Mouse (Mus musculus): Measurements from ENCODE around the gene Ank3. TPM values are rescaled to one million over a fixed set of nuclear protein-coding genes. Genes with fewer than 3 reads are reported as not detected.
A peak's percentile ranks its signal among the peaks of the same experiment; 100 is the strongest.

Ank3 gene
- polyA plus RNA-seq, 1 experiment from 2014 or later: 7.1 TPM

GRCm38 (mm10) chr10:69779246-69779645 is 380.7 kb downstream of the Ank3 start:
- no peak overlapping the region for H3K4me3 ChIP-seq (ENCODE audit: low read depth, low read length)
- H3K9ac ChIP-seq (replicated peaks): no peak overlapping the region
- H3K4me1 ChIP-seq (ENCODE audit: insufficient read depth): no peaks in the 10 kb centered on the region
- H3K27ac ChIP-seq (ENCODE audit: low read depth): no peak overlapping the region
- no peaks in the 10 kb centered on the region for H3K27me3 ChIP-seq (ENCODE audit: insufficient read depth, low read length)
- no peaks in the 10 kb centered on the region for H3K36me3 ChIP-seq (replicated peaks; ENCODE audit: insufficient read depth, low read length)
- no peak overlapping the region for H3K4me2 ChIP-seq (ENCODE audit: low read depth, low read length)
- ATAC-seq: no peak
- no peaks in the 10 kb centered on the region for H3K9me3 ChIP-seq (ENCODE audit: low read length)
- TF ChIP-seq EP300 (IDR thresholded peaks at IDR 0.05; ENCODE audit: low read depth) (no peak), CTCF (IDR thresholded peaks at IDR 0.05; ENCODE audit: low read depth) (no peak)
- 68% methylated on average over 3 of the region's 3 CpGs for WGBS (ENCODE audit: insufficient replicate concordance)
- DNase-seq: no peak

DNA sequence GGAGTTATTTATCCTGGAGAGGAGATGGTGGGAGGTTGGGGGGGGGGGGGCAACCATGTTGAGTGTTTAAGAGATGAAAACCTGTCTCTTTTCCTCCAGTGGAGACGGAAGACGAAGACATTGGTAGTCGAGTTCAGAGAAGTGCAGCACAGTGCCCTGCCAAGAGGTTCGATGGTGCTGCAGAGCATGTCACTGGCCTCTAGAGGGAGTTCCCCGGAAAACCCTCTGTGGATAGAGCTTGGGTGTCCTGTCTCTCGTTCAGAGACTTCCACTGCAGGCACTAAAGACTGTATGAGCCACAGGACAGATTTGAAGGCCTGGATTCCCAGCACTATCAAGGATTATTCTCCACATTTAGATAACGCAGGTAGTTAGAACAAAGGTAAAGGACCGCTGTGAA is 382.9 kb downstream of the Ank3 start:
- 17% methylated on average over 8 of the region's 8 CpGs for WGBS (ENCODE audit: insufficient replicate concordance)
- H3K36me3 ChIP-seq (replicated peaks; ENCODE audit: insufficient read depth, low read length): no peaks in the 10 kb centered on the region
- no peak overlapping the region for H3K27ac ChIP-seq (ENCODE audit: low read depth)
- H3K9ac ChIP-seq (replicated peaks): no peak overlapping the region
- peak; percentile 35 for DNase-seq
- H3K4me2 ChIP-seq (ENCODE audit: low read depth, low read length): no peak overlapping the region
- no peak overlapping the region for H3K4me3 ChIP-seq (ENCODE audit: low read depth, low read length)
- no peaks in the 10 kb centered on the region for H3K9me3 ChIP-seq (ENCODE audit: low read length)
- no peaks in the 10 kb centered on the region for H3K27me3 ChIP-seq (ENCODE audit: insufficient read depth, low read length)
- H3K4me1 ChIP-seq (ENCODE audit: insufficient read depth): no peaks in the 10 kb centered on the region
- ATAC-seq: no peak
- no peak for TF ChIP-seq EP300 (IDR thresholded peaks at IDR 0.05; ENCODE audit: low read depth)
- TF ChIP-seq CTCF (IDR thresholded peaks at IDR 0.05; ENCODE audit: low read depth): peak; percentile 67

- no peak for ATAC-seq
- no peaks in the 10 kb centered on the region for H3K4me1 ChIP-seq (ENCODE audit: insufficient read depth)
- 43% methylated on average over 7 of the region's 7 CpGs for WGBS (ENCODE audit: insufficient replicate concordance)
Measured at GRCm38 (mm10) chr10:69785235-69785634, 386.7 kb downstream of the Ank3 start.

GRCm38 (mm10) chr10:69785692-69786091 is 387.1 kb downstream of the Ank3 start:
- no peak for ATAC-seq
- 60% methylated on average over 8 of the region's 8 CpGs for WGBS (ENCODE audit: insufficient replicate concordance)
- Histone ChIP-seq H3K9ac (replicated peaks) (no peak overlapping the region), H3K36me3 (replicated peaks; ENCODE audit: insufficient read depth, low read length) (no peaks in the 10 kb centered on the region), H3K4me3 (ENCODE audit: low read depth, low read length) (no peak overlapping the region), H3K27ac (ENCODE audit: low read depth) (no peak overlapping the region), H3K27me3 (ENCODE audit: insufficient read depth, low read length) (no peaks in the 10 kb centered on the region), H3K9me3 (ENCODE audit: low read length) (no peaks in the 10 kb centered on the region), H3K4me1 (ENCODE audit: insufficient read depth) (no peaks in the 10 kb centered on the region), H3K4me2 (ENCODE audit: low read depth, low read length) (peak overlapping the region; percentile 4; the same call in 1 of the 2 replicates)
- no peak for DNase-seq
- no peak for TF ChIP-seq EP300 (IDR thresholded peaks at IDR 0.05; ENCODE audit: low read depth)
- no peak for TF ChIP-seq CTCF (IDR thresholded peaks at IDR 0.05; ENCODE audit: low read depth)

More at GRCm38 (mm10) chr10:69785235-69785634, 386.7 kb downstream of the Ank3 start:
- no peak overlapping the region for H3K9ac ChIP-seq (replicated peaks)
- TF ChIP-seq CTCF (IDR thresholded peaks at IDR 0.05; ENCODE audit: low read depth): no peak
- TF ChIP-seq EP300 (IDR thresholded peaks at IDR 0.05; ENCODE audit: low read depth): no peak
- peak overlapping the region; percentile 4; the same call in 1 of the 2 replicates for H3K4me2 ChIP-seq (ENCODE audit: low read depth, low read length)
- no peak for DNase-seq
- no peaks in the 10 kb centered on the region for H3K27me3 ChIP-seq (ENCODE audit: insufficient read depth, low read length)
- no peak overlapping the region for H3K4me3 ChIP-seq (ENCODE audit: low read depth, low read length)
- H3K27ac ChIP-seq (ENCODE audit: low read depth): no peak overlapping the region
- no peaks in the 10 kb centered on the region for H3K9me3 ChIP-seq (ENCODE audit: low read length)
- H3K36me3 ChIP-seq (replicated peaks; ENCODE audit: insufficient read depth, low read length): no peaks in the 10 kb centered on the region

DNA sequence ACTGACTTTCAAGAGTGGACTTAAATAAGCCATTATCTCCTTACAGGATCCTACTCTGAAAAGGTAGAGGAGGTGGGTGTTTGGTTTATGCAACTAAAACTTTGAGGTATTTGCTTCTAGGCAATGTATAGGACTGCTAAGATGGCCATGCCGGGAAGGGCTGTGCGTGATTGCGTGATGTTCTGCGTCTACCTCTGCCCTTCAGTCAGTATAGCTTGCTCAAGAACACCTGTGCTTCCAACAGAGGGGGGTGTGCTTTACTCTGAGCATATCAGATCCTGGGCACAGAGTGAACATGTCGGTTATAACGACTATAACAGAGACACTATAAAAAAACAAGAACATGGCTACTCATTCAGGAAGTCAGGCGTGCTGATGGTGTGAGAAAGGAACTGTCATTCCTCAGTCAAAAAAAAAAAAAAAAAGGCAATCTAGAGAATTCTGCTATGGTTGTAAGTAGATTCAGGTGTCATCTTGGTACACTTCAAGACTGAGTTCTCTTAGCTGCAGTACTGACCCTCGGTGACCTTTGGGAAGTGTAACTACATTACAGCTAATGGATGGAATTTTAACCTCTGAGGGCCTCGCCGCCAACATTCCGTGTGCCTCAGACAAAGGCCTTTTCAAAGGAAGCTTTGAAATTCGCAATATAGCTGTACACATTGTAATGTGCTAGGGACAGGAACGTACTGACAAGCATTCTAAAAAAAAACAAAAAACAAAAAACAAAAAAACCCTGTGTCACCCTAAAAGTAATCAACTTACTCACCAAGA is 387.8 kb downstream of the Ank3 start:
- Histone ChIP-seq H3K4me3 (ENCODE audit: low read depth, low read length) (no peak overlapping the region), H3K4me2 (ENCODE audit: low read depth, low read length) (no peak overlapping the region), H3K27me3 (ENCODE audit: insufficient read depth, low read length) (no peaks in the 10 kb centered on the region), H3K4me1 (ENCODE audit: insufficient read depth) (no peaks in the 10 kb centered on the region), H3K36me3 (replicated peaks; ENCODE audit: insufficient read depth, low read length) (no peaks in the 10 kb centered on the region), H3K27ac (ENCODE audit: low read depth) (no peak overlapping the region), H3K9me3 (ENCODE audit: low read length) (no peaks in the 10 kb centered on the region), H3K9ac (replicated peaks) (no peak overlapping the region)
- WGBS (ENCODE audit: insufficient replicate concordance): 72% methylated on average over 13 of the region's 13 CpGs
- DNase-seq: no peak
- TF ChIP-seq EP300 (IDR thresholded peaks at IDR 0.05; ENCODE audit: low read depth): no peak
- no peak for TF ChIP-seq CTCF (IDR thresholded peaks at IDR 0.05; ENCODE audit: low read depth)
- no peak for ATAC-seq

- no peaks in the 10 kb centered on the region for H3K27me3 ChIP-seq (ENCODE audit: insufficient read depth, low read length)
- no peak overlapping the region for H3K4me2 ChIP-seq (ENCODE audit: low read depth, low read length)
- no peak for DNase-seq
- ATAC-seq: no peak
- no peak overlapping the region for H3K4me3 ChIP-seq (ENCODE audit: low read depth, low read length)
- no peaks in the 10 kb centered on the region for H3K36me3 ChIP-seq (replicated peaks; ENCODE audit: insufficient read depth, low read length)
- H3K27ac ChIP-seq (ENCODE audit: low read depth): no peak overlapping the region
- H3K9me3 ChIP-seq (ENCODE audit: low read length): no peaks in the 10 kb centered on the region
- no peak overlapping the region for H3K9ac ChIP-seq (replicated peaks)
- WGBS (ENCODE audit: insufficient replicate concordance): 71% methylated on average over 10 of the region's 10 CpGs
- H3K4me1 ChIP-seq (ENCODE audit: insufficient read depth): no peaks in the 10 kb centered on the region
- no peak for TF ChIP-seq EP300 (IDR thresholded peaks at IDR 0.05; ENCODE audit: low read depth)
- no peak for TF ChIP-seq CTCF (IDR thresholded peaks at IDR 0.05; ENCODE audit: low read depth)
Measured at GRCm38 (mm10) chr10:69787379-69787778, 388.8 kb downstream of the Ank3 start.

Measured in liver, postnatal 0 days (tissue).